Mouse (Mus musculus): ENCODE results near the gene Cyb5b.
"Not testable (repeated sequence)": the region's sequence is repeated elsewhere in the genome, so short reads cannot be mapped to it uniquely, and the experiment has no call there.

Gene Cyb5b

DNA sequence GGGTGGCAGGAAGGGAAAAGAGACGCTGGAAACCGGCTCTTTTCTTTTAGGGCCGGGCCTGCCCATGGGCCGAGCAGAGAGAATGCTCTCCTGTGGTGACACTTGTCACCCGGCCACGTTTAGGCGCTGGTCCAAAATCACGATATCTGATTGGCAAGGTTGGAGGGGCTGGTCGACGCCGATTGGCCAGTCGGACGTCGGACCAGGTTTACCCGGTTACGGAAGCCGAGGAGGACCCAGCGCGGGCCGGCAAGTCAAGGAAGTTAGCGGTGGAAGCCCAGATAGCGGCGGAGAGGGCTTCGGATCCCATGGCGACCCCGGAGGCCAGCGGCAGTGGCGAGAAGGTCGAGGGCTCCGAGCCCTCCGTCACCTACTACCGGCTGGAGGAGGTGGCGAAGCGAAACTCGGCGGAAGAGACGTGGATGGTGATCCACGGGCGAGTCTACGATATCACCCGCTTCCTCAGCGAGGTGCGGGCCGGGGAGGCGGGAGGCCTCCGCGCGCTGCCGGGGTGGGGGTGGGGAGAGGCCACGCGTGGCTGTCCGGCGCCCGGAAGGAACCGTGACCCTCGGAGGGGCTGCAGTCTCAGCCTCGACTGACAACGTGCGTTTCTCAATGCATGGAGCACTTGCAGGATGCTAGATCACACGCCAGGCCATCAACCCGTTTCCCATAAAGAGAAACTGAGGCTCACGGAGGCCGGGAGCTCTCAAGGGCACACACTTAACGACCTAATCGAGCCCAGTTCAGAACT lies at the start of gene Cyb5b:
Gene Cyb5b (plus strand): TSS at position 237 of the 754 bp plus-strand sequence.
- peak; percentile 69 for DNase-seq (ENCODE audit: low read depth, low spot score)

DNA sequence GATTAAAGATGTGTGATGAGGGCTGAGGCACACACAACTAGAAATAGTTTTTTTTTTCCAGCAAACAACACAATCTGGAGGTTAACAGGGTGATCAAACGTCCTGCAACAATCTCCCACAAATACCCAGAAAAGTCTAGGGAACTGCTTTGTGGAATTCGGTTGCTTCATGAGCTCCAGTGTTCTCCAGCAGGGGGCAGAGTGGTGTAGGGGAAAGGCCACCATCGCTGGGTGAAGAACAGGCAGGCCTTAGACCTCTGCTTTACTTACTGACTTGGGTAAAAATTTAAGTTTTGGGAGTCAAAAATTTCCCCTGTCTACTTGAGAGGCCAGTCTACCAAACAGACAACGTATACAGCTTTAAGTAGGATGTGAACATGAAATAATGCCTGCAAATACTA lies 45.9 kb upstream of the Cyb5b start:
- DNase-seq (ENCODE audit: low read depth, low spot score): no peak

DNA sequence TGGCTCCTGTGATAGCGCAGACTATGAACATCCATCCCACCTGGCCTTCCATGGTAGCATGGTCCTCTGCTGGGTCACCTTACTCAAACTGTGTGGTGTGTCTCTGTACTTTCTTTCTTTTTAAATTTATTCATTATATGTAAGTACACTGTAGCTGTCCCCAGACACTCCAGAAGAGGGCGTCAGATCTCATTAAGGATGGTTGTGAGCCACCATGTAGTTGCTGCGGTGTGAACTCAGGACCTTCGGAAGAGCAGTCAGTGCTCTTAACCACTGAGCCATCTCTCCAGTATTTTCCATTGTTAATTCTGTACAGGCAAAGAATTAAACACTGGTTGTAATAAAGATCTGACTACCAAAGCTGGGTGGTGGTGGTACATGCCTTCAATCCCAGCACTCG lies 42.4 kb upstream of the Cyb5b start:
- DNase-seq (ENCODE audit: low read depth, low spot score): not testable (repeated sequence)

DNA sequence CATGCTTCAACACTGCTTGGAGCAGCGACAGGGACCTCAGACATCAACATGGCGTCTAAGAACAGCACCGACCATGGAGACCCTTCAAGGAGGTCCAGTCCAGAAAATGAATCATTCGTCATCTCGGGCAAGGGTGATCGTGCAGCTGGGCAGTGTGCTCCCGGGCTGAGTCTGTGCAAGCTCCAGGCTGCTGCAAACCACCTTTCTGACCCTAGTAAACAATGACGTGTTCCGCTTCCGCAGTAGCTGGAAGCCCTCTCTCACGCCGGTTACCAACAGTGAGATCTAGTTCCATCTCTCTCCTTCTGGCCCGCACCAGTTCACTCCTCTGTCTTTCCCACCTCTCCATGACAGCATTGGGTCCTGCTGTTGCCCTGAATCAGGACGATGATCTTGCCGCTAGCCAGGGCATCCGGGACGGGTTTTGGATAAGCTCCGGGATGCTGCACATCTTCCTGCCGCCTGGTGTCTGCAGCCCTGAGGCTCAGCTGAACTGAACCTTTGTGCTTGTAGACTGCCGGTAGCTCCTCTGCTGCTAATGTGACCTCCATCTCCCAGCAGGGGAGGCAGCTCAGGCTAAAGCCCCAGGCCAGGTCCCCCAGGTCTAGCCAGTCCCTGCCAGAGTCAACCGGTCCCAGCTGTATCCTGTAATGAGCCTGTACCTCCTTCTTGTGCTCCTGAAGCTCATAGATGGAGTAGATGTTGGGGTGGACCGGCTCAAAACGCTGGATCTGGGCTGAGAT lies 41.3 kb upstream of the Cyb5b start:
- DNase-seq (ENCODE audit: low read depth, low spot score): no peak

DNA sequence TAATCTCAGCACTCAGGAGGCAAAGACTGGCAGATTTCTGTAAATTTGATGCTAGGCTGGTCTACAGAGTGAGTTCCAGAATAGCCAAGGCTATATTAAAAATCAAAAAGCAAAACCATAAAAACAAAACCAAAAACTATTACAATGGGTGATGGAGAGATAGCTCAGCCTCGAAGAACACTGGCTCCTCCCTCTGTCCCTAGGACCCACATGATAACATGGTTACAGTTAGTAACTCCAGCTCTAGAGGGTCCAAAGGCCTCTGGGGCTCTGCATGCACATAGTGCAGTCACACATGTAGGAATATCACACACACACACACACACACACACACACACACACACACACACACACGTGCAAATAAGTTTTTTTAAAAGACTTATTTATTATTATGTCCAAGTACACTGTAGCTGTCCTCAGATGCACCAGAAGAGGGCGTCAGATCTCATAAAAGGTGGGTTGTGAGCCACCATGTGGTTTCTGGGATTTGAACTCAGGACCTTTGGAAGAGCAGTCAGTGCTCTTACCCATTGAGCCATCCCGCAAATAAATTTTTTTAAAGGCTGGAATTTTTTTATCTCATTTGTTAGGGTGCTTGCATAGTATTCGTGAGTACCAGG lies 40.5 kb upstream of the Cyb5b start:
- DNase-seq (ENCODE audit: low read depth, low spot score): no peak

DNA sequence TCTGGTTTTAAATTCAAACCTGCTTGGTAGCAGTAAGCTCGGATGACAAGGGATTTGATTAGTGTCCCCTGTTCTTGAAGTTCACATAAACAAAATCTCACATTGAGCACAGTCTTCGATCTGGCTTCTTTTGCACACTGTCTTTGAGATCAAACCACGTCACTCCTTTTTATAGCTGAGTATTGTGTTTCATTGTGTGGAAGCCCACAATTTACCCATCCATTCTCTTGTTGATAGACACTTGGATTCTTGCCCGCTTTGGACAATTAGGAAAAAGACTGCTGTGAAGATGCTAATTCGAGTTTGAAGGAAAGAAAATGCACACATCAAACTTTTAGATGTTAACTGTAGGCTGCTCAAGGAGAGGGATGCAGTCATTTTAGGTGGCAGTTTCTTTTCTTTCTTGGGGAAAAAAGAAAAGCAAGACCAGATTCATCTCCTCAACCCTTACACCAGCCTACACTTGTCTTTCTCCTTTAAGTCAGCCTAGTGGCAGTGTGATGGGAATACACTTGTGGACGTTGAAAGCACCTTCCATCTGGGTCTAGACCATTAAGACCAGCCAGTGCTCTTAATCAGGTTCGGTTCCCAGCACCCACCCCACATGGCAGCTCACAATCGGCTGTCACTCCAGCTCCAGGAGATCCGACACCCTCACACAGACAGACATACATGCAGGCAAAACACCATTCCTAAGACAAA lies 39.7 kb upstream of the Cyb5b start:
- DNase-seq (ENCODE audit: low read depth, low spot score): no peak

DNA sequence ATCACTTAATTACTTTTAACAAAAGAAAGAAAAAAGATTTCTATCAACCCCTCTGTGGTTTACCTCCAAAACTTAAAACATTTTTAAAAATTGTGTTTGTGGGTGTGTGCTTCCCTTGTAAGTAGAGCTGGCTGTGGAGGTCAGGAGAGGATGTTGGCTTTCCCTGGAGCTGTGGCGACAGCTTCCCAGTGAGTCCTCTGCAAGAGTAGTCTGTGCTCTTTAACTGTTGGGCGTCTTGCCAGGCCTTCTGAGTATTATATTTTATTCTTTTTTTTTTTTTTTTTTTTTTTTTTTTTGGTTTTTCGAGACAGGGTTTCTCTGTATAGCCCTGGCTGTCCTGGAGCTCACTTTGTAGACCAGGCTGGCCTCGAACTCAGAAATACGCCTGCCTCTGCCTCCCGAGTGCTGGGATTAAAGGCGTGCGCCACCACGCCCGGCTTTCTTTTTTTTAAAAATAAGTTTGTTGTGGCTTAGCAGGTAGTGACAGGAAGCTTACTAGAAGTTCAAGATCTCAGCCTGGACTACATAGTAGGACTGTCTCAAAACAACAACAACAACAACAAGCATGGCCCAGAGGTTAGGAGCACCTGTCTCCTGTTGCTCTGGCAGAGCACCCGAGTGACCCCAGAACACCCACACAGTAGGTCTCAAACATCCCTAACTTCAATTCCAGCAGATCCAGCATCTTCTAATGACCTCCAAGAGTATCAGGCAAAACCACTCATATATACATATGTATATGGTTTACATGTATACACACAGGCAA lies 38.9 kb upstream of the Cyb5b start:
- no peak for DNase-seq (ENCODE audit: low read depth, low spot score)

DNA sequence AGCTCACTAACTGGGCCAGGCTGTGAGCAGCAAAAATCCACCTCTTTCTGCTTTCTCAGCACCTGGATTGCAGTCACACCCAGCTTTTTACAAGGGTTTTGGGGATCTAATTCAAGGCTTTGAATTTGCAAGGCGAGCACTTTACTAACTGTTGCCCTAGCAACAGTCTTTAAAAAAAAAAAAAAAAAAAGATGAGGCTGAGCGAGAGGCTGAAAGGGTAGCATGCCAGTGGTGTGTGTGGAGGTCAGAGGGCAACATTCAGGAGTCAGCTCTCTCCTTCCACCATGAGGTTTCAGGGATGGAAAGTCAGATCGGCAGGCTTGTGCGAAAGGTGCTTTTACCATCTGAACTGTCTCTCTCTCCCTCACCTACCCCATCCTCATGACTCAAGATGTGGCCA lies 37.2 kb upstream of the Cyb5b start:
- DNase-seq (ENCODE audit: low read depth, low spot score): no peak

DNA sequence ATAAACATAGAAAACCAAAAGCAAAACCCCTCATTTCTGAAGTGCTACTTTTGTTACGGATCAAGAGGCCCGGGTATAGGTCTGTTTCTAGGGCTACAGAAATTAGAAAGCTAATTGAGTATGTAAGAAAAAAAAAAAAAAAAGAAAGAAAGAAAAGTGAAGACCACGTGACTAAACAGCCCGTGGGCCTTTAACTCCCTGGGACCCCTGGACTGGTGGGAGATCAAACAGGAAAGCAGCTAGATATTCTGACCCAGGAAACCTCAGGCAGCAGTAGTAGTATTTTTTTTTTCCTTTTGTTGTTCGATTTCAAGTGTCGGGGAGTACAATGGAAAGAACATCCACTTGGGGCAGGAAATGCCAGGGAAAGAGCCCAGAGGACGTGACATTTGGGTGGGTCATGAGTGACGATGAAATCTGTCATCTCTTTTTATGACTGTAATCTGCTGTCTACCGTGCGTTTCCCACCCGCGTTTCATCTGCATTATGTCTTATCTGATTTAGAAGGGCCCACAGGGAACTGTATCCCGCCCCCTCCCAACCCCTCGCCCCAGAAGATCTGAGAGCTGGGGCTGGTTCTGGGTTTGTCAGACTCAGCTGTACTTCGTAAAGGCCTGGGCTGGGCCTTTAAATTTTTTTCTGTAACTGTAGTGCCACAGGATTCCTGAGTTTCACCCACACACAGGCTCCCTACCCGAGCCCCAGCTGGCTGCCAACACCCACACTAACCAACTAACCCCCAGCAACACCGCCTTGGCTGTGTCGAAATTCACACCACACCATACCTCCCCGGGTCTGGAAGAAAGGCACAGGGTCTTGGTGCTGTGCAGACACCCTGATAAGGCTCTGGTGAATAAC lies 36.1 kb upstream of the Cyb5b start:
- no peak for DNase-seq (ENCODE audit: low read depth, low spot score)

DNA sequence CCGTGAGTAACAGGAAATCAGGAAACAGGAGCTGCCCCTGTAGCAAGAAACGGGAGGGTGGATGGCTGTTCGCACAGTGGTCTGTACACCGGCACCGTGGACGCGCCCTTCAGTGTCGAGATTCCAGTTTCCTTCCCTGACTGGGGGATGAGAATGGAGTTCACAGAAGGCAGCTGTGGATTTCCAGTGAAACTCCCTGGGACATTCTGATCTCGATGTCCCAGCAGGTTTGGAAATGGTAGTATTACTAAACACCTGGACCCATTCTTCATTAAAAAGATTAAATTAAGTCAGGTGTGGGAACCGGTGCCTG lies 35.5 kb upstream of the Cyb5b start:
- no peak for DNase-seq (ENCODE audit: low read depth, low spot score)

DNA sequence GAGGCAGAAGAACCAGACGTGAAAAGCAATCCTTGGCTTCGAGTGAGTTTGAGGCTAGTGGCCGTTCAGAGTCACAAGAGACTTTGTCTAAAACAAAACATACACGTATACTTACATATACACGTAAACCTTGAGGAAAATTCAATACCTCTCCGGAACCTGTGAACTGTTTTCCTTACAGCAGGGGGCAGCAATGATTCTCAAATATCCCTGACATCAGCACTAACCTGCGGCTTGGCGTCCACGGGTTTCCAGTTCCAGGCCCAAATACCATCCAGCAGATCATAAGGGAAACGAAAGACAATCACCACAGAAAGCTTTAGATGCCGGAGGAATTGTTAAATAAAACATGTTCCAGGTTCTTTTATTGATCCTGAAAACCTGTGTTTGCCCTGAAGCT lies 34.4 kb upstream of the Cyb5b start:
- no peak for DNase-seq (ENCODE audit: low read depth, low spot score)

DNA sequence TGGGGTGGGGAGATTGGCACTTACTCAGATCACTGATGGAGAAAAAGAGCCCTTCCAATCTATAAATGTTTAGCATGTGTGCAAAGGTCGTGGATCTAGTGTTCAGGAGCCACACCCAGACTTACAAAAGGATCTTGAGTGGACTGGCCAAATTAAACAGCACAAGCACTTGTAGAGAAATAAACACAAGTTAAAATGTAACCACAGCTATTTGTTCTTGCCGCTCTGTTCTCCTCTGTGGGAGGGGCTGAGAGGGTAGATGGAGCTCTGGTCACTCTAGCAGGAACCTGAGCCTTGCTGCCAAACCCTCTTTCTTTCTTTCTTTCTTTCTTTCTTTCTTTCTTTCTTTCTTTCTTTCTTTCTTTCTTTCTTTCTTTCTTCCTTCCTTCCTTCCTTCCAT lies 33.4 kb upstream of the Cyb5b start:
- DNase-seq (ENCODE audit: low read depth, low spot score): no peak

DNA sequence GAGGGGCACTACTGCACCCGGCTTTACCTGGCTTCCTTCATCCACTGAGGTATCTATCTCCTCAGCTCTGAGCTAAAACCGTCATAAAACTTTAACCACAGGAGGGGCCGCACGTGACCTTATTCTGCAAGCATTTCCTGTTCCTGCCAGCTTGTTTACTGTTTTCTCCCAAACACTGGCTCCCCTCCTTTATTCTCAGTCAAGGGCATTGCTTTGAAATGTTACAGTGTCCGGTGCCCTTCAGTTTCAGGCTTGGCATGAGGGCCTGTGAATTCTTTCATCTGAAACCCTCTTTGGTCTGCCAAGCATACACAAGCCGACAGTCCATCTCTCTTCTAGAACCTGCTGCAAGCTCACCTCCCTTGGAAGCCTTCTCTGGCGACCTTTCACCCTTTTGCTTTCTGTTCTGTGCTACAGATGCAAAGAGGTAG lies 31.6 kb upstream of the Cyb5b start:
- no peak for DNase-seq (ENCODE audit: low read depth, low spot score)

DNA sequence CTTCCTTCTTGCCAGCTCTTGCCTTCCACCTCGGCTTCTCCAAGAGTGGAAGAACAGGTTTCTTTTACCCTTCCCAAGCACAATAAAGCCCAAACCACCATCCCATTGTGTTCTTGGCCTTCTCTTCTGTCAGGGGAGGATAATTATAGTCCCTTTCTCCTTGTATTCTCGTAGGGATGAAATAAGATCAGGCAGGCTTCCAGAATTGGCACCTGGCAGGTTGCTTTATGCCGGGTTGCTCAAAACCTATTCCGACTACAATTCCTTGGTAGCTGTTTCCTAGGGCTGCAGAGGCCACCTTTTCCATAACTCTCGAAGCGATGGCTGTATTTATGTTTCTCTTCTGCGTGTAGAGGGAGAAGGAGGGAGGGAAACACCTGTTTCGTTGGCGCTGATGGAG lies 31.0 kb upstream of the Cyb5b start:
- DNase-seq (ENCODE audit: low read depth, low spot score): no peak

DNA sequence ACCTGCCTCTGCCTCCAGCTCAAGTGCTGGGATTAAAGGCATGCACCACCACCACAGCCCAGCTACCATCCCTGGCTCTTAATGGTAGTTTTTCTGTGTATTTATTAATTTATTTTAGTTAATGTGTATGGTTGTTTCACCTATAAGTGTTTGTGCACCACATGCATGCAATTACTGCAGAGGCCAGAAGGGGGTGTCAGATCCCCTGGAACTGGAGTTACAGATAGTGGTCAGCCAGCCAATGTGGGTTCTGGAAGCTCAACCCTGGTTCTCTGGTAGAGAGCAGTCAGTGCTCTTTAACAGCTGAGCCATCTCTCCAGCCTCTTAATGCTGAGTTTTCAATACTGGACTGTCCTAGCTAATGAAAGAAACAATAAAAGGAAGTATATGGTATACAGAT lies 29.6 kb upstream of the Cyb5b start:
- no peak for DNase-seq (ENCODE audit: low read depth, low spot score)

DNA sequence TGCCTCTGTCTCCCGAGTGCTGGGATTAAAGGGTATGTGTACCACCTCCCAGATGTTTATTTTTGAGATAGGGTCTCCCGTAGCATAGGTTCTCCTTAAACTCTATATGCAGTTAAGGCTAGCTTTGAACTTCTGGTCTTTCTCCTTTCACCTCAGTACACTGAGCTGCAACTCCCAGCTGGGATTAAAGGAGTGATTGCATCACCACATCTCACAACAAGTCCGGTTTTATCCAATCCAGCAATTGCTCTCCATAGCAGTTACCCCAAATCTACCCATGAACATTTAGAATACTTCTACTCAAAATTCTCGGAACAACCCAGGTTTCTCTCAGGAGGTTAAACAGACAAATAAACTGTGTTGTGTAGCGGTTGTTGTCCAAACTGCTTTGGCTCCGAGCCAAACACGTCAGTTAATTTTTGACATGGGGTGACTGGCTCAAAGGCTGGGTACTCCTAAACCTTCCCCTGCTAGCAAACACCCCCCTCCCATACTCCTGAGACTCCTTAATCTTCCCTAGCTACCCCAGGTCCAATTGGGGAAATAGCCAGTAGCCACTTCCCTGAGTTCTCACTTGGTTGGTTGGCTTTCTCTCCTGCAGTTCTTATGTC lies 28.7 kb upstream of the Cyb5b start:
- no peak for DNase-seq (ENCODE audit: low read depth, low spot score)

DNA sequence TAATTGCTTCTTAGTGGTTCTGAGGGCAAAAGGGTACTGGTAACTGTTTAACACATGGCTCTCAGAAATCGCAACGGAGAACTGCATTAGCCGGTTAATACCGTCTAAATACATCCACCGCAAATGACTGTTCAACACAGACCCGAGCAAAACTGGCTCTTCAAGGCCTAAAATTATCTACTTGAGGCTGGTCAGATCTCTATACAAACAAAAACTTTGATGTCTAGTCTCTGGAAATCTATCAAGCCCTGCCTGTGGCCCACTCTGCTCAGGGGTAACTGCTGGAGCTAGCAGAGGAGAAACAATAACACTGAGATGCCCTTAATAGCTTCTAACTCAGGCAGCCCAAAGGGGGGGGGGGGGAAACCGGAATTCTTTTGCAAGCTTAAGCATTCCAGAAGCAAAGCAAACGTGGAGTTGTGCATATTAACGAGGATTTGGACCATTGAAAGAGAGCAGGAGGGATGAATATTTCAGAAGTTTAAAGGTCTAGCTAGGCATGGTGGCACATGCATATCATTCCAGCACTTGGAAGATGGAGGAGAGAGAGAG lies 27.3 kb upstream of the Cyb5b start:
- DNase-seq (ENCODE audit: low read depth, low spot score): no peak

DNA sequence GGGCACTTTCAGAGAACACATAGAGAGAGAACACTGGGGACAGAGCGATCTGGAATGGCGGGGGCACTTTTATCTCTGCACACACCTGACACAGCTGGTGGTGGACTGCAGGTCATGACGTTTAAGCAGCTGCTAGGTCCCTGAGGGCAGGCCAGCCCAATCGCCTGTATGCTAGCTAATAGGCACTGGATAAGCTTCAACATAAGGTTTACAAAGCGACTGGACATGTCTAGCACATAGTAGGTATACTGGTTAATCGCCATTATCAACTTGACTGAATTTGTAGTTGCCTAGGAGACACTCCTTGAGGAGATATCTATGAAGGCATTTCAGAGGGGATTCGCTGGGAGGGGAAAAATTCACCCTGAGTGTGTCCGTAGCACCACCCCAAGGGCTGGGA lies 26.1 kb upstream of the Cyb5b start:
- no peak for DNase-seq (ENCODE audit: low read depth, low spot score)

DNA sequence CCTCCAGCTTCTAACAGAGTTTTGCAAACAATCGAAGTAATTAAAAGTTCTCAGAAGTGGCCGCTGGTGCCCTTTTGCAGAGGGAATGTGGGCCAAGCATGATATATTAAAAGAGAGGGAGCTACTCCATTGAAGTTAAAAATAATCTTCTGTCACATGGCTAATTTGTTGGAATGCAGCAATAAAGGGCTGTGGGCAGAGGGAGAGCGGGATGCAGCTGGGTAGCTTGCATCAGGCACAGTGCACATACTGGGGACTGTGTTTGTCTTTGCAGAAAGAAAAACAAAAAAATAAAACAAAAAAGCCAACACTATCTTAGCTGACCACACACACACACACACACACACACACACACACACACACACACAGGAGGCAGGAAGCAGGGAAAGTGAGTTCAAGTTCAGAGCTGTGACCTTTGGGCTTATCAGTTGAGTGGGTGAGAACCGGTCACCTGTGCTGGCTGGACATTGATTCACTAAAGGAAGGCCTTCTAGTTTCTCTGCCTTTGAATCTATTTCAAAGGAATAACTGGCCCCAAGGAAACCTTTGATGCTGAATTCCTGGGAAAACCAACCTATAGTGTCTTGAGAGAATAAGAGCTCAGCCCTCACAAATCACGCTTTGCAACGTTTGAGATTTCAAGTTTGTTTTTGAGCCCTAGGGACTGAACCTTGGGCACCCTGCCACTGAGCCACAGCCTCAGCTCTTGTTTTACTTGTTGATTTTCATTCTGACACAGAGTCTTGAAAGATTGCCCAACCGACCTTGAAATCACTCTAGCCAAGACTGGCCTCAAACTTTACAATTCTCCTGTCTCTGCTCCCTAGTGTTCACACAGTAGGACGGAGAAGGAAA lies 21.0 kb upstream of the Cyb5b start:
- no peak for DNase-seq (ENCODE audit: low read depth, low spot score)

All from c-Kit-negative CD71-positive TER-119-positive erythroid progenitor cells, embryonic 14.5 days (primary cell).